Mouse (Mus musculus) gastrocnemius, postnatal 10 days (tissue): ENCODE measurements around the gene Mrpl39. TPM values are rescaled to one million over a fixed set of nuclear protein-coding genes. Genes with fewer than 3 reads are reported as not detected.
A peak's percentile ranks its signal among the peaks of the same experiment; 100 is the strongest.

Experiments
- DNase-seq: peaks from one replicate; pipeline ENCODE4 v3.0.0; 2021; ENCODE audit warnings: mixed read lengths
- long read RNA-seq, 2 experiments: library from polyadenylated mRNA; stranded (forward); transcript quantifications; one replicate each; pipeline ENCODE4 v2.0.0; 2021
- total RNA-seq, 2 experiments: library from RNA; stranded (reverse); gene quantifications; 2 replicates each; pipeline ENCODE4 v1.2.3; 2021

The Mrpl39 gene
- 10 to 100 TPM; 22.6 TPM for total RNA-seq
- long read RNA-seq, experiment 1, transcript Mrpl39-201 (10 exons, 2,294 nt): major isoform, 46 of 59 reads
- long read RNA-seq, experiment 1, partial matches to known transcripts: 10 of 59 reads
- long read RNA-seq, experiment 1, other reads (novel, unspliced or antisense): 3 of 59 reads
- long read RNA-seq, experiment 2, transcript Mrpl39-201 (10 exons, 2,294 nt): major isoform, 54 of 63 reads
- long read RNA-seq, experiment 2, partial matches to known transcripts: 4 of 63 reads
- long read RNA-seq, experiment 2, other reads (novel, unspliced or antisense): 4 of 63 reads

- peak; percentile 98 for DNase-seq
These were observed at the start of gene Mrpl39 for GRCm38 (mm10) chr16:84735166-84736105. Gene Mrpl39, minus strand, starts transcription at chr16:84735742.

- no peak for DNase-seq
These were observed 49.4 kb upstream of the Mrpl39 start for GRCm38 (mm10) chr16:84784966-84785365.

DNA sequence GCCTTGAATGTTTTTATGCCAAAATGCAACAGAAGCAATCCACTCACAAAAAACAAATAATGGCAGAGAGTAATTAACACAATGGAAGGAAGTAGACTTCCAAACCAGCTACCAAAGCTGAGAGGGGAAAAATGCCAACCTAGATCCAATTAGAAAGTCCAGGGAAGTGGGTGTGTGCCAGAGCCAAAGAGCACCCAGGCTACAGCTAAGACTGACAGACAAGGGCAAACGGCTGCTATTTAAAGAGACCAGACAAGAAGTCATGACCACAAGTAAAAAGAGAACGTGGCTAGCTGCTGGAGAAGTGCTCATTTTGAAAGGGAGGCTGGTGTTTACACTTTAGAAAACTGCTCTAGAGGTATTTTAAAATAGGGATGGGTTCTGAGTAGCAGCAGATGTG is 47.7 kb upstream of the Mrpl39 start:
- no peak for DNase-seq

GRCm38 (mm10) chr16:84779718-84780117 is 44.2 kb upstream of the Mrpl39 start:
- no peak for DNase-seq

DNA sequence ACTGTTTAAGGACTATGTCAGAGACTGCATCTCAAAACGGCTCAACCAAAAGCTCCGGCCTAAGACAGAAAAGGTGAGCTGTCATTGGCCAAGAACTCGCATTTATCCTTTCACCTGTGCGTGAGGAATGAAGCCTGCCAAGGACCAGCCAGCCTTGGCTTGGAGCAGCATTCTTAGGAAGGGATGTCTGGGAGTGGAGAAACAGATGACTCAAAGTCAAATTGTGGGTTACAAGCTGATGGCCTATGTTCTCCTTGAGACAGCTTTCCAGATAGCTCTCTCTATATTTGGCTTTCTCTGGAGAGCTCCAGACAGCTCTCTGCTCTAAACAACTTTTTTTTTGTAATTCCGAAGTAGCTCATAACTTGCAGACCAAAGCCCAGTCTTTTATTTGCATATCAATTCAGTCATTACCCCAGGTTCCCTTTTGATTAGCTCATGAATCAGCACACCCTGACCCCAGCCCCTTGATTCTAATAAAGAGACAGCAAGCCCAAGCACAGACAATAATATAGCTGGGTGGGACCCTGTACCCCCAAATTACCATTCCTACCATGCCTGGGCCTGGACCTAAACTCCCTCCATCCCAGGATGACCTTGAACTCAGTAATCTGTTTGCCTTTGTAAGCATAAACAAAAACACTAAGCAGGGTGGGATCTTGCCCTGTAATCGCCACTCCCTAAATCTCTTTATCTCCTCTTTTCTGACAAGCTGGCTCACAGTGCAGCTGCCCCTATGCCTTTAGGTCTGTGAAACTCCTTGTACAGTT is 43.5 kb upstream of the Mrpl39 start:
- DNase-seq: no peak

- no peak for DNase-seq
These were observed 42.9 kb upstream of the Mrpl39 start for GRCm38 (mm10) chr16:84778431-84778830.

GRCm38 (mm10) chr16:84776089-84776784 is 40.7 kb upstream of the Mrpl39 start:
- DNase-seq: no peak

DNA sequence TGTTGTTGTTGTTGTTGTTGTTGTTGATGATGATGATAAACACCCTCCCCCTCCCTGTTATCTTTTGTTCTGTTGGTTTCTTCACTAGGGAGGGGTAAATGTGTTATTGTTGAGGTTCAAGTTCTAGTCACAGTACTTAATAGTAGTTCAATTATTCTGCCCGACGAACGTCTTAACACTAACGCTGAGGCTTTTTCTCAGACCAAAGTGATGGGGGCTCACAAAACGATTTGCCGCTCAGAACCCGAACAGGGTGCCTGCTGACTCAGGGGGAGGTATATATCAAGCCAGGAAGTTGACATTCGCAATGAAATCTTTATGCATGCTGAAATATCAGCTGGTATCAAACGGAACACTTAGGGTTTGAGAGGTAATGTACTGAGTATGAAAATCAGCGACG is 39.8 kb upstream of the Mrpl39 start:
- no peak for DNase-seq

- DNase-seq: peak; percentile 37
These were observed 39.3 kb upstream of the Mrpl39 start for GRCm38 (mm10) chr16:84774761-84775231.

DNA sequence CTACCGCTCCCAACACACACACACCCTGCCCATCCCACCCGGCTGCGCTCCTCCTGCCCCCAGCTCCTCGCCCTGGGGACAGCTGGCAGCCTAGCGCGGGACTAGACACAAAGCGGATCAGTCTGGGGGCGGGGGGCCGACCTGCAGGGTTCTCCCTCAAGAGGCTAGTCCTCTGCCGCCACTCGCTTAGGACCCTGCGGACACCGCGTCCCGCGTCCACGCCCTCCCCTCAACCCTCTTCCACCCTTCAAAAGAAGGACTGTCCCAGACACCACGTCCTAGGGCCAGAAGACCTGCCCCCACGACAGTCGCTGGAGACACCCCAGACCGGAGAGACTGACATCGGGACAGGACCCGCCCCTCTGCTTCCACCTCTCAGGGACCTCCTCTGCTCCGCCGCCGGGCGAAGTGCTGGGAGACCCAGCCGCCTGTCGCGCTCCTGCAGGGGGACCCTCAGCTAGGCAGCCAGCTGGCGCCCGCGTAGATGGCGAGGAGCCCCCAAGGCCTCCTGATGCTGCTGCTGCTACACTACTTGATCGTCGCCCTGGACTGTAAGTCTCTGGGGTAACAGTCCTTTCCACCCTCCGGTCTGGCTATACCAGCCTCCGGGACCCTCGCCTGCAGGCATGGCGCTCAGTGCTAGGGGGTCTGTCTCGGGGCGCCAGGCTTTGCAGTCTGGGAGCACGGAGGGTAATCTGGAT is 38.6 kb upstream of the Mrpl39 start, which contains the start of gene Jam2:
TSS of gene Jam2 (plus strand) at position 121 of the 701 bp plus-strand sequence.
- peak; percentile 56 for DNase-seq

DNA sequence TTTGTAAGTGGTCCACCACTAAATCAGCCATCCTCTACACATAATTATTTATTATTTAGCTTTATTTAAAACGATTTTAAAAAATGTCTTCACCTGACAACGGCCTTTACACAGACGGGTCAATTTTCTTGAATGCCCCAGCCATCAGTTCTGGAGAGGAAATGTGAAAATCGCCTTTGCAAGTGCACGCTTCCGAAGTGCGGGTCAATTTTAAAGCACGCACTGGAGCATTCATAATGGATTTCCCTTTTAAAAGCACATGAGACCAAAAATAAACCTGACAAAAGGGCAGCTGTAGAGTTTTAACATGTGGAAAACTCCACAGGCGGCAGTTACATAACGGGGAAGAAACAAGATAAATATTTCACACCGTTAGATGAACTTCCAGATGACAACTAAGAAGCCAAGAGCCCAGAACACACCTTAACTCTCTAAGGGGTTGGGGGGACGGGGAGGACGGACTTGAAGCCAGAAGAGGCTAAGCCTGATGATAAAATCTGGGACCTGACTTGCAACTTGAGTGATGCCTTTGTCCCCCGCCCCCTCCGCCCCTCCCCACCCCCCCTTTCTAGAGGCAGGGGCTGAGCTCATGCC is 37.8 kb upstream of the Mrpl39 start:
- DNase-seq: no peak

DNA sequence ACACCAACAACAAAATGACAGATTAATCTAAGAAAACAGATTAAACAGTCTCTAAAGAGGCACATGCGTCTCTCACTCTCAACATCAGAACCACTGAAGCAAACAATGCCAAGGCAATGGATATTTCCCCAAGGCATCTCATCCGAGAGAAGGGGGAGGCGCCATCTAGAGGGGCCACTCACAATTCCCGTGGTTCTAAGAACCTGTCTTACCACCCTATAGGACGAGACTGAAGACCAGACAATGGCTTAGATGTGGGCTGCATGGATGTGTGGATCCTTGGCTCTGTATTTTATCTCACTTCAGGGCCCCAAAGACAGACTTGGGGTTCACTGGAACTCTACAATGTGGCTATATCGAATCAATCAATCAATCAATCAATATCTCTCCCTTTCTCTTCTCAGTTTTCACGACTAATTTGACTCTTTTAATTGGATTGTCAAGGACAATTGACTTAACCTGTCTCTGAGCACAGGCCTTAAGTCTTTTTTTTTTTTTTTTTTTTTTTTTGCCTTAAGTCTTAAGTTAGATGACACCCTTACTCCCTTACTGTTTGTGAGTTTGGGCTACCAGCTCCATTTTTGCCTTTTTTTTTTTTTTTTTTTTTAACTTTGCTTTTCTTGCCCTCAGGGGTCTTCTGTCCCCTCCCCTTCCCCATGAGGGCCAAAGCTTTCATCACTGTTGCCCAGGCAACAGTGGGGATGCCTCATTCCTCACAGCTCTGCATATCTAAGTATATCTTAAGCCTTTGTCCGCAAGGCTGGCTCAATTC is 37.1 kb upstream of the Mrpl39 start:
- DNase-seq: no peak

DNA sequence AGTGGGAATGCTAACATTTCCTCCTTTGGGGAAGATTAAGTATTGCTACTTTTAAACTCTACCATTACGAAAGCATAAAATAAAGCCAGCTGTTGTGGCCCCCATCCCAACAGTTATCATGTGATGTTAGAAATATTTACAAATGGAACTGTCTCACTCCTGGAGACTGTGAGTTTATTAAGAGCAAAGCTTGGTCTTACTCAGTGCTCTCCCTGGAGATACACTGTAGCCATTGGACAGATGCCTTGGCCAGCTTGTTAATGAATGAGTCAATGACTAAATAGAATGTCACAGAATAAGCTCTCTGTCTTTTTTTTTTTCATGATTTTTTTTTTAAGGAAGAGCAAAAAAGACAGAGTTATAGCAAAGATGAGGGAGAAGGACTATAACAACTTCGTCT is 35.9 kb upstream of the Mrpl39 start:
- DNase-seq: peak; percentile 16

GRCm38 (mm10) chr16:84770891-84771290 is 35.3 kb upstream of the Mrpl39 start:
- DNase-seq: no peak

DNA sequence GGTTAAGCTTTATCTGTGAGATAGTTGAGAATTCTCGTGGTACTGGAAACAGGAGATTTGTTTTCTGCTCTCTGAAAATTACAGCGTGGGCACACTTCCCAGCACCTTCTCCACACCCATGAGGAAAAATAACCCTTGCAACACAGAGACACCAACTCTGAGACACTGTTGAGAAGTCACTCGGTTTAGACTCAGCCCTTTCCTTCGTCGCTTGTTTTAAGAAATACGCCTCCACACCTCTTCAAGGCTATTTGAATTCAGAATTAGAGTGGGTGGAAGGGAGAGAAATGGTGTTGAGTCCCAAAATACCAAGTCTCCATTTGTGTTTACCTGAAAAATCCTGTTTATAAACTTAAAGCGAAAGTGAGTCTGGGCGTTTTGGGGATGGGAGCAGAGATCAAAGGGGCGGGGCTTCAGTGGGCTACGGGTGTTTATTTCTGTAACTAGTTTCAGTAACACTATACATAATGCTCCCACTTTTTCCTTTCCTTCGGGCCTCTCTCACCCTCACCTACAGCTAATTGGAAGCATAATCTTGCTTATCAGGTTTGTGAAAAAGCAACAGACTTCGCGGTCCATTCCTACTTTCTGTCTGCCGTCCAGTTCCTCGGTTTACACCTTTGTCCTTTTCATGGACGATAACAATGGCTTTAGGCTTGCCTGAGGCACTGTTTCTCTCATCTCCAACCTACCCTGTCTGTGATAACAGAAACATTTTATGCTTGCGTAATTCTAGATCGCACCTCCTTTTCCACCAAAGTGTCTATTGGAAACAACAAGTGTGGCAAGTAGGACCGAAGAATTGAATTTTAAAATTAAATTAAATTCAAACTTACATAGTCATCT is 34.3 kb upstream of the Mrpl39 start:
- DNase-seq: no peak

DNA sequence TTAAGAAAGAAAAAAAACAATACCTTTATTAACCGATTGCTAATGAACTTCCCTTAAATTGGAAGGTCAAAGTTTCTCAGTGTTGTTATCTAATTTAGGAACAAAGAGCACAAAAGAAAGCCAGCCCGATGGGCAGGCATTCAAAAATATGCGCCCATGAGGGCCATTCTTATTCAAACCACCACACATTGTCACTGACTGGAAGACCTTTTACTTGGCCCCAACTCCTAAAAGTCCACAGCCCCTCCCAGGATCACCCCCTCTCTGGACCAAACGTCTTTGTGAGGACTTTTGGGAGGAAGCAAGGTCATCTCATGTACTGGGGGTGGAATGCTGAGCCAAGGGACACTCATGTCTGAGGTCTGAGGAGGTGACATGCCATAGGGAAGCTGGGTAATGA is 33.6 kb upstream of the Mrpl39 start:
- no peak for DNase-seq

- no peak for DNase-seq
These were observed 32.4 kb upstream of the Mrpl39 start for GRCm38 (mm10) chr16:84767956-84768355.

- DNase-seq: no peak
These were observed 10.3 kb upstream of the Mrpl39 start for GRCm38 (mm10) chr16:84745721-84746306.
